Mouse (Mus musculus) midbrain, postnatal 0 days (tissue): ENCODE measurements around the gene Pet100. TPM values are rescaled to one million over a fixed set of nuclear protein-coding genes. Genes with fewer than 3 reads are reported as not detected.

Experiments used
- ATAC-seq: fragments of 200-750 bp; cut with Nextera tagmentation; 2 replicates; pipeline ENCODE4 v1.8.0; 2017; ENCODE audit warnings: moderate number of reproducible peaks, mild to moderate bottlenecking, moderate TSS enrichment, moderate library complexity; ENCODE audit not compliant: low FRiP score
- DNase-seq: peaks from one replicate; pipeline ENCODE4 v3.0.0-alpha.2; 2015; ENCODE audit warnings: low spot score
- H3K27ac ChIP-seq: fragments of 300-500 bp; sonication (generic); 2 replicates; pipeline ENCODE4 v1.5.1; 2014; ENCODE audit warnings: low read depth, mild to moderate bottlenecking, low read length, mixed read lengths
- H3K27me3 ChIP-seq: fragments of 300-500 bp; sonication (generic); 2 replicates; pipeline ENCODE4 v1.6.1; 2014; ENCODE audit warnings: low read length, control low read depth, mixed read lengths; ENCODE audit not compliant: insufficient read depth
- H3K36me3 ChIP-seq: fragments of 300-500 bp; sonication (generic); 2 replicates; pipeline ENCODE4 v1.6.1; 2014; ENCODE audit warnings: low read length, control low read depth, mixed read lengths; ENCODE audit not compliant: insufficient read depth
- H3K4me1 ChIP-seq: fragments of 300-500 bp; sonication (generic); 2 replicates; pipeline ENCODE4 v1.6.1; 2014; ENCODE audit warnings: mild to moderate bottlenecking, control low read depth, antibody characterized with exemption, low read length, mixed read lengths; ENCODE audit not compliant: insufficient read depth
- H3K4me2 ChIP-seq: fragments of 300-500 bp; sonication (generic); 2 replicates; pipeline ENCODE4 v1.6.1; 2014; ENCODE audit warnings: low read depth, mild to moderate bottlenecking, low read length, mixed read lengths; ENCODE audit not compliant: poor library complexity, severe bottlenecking
- H3K4me3 ChIP-seq: fragments of 300-500 bp; sonication (generic); 2 replicates; pipeline ENCODE4 v1.5.1; 2014; ENCODE audit warnings: low read depth, mild to moderate bottlenecking, low read length, moderate library complexity
- H3K9ac ChIP-seq: fragments of 300-500 bp; sonication (generic); replicated peaks from 2 replicates; pipeline ENCODE4 v1.6.1; 2014; ENCODE audit warnings: mild to moderate bottlenecking, low read length, moderate library complexity, mixed read lengths; ENCODE audit not compliant: poor library complexity, severe bottlenecking
- H3K9me3 ChIP-seq: fragments of 300-500 bp; sonication (generic); 2 replicates; pipeline ENCODE4 v1.6.1; 2016; ENCODE audit warnings: low read length, control low read depth
- CTCF ChIP-seq: IDR thresholded peaks from 2 replicates; pipeline ENCODE4 v1.5.1; 2016; ENCODE audit warnings: antibody characterized with exemption, mild to moderate bottlenecking
- WGBS: fragments of 180-500 bp; shearing (Covaris S2); extraction: QIAGEN DNeasy Blood & Tissue Kit; methylation state at CpG from one replicate; pipeline ENCODE4 v1.1.7; 2014; 5-methylcytosine and 5-hydroxymethylcytosine counted together
- polyA plus RNA-seq: library from polyadenylated mRNA; unstranded; fragments of >200 nt; fragmentation: Nextera tagmentation; extraction: Ambion mirVana; gene quantifications from 2 replicates; pipeline ENCODE4 v1.2.1, GENCODE M21; 2015
- total RNA-seq: library from RNA; depleted of rRNA; stranded (reverse); fragments of >200 nt; gene quantifications from 2 replicates; pipeline ENCODE4 v1.2.3, GENCODE M21; 2014

Pet100 gene
- total and polyA plus RNA-seq, 2 experiments from 2014 or later: 7.7 to 70.9 TPM

- H3K4me1 ChIP-seq: no peaks in the 10 kb centered on the region
- no peak overlapping the region for H3K9ac ChIP-seq
- WGBS: 100% methylated on average over 2 of the region's 2 CpGs
- H3K4me2 ChIP-seq: no peak overlapping the region
- ATAC-seq: no peak
- no peak overlapping the region for H3K4me3 ChIP-seq
- no peak overlapping the region for H3K27ac ChIP-seq
- H3K27me3 ChIP-seq: no peaks in the 10 kb centered on the region
- no peak for DNase-seq
- H3K36me3 ChIP-seq: no peaks in the 10 kb centered on the region
- no peak for TF ChIP-seq CTCF
- no peaks in the 10 kb centered on the region for H3K9me3 ChIP-seq
Measured at GRCm38 (mm10) chr8:3586452-3586851, 34.9 kb upstream of the Pet100 start.

GRCm38 (mm10) chr8:3586993-3587390, 34.4 kb upstream of the Pet100 start, which contains the start of gene Camsap3:
Gene Camsap3, plus strand, starts transcription at chr8:3587293.
- H3K36me3 ChIP-seq: no peaks in the 10 kb centered on the region
- no peaks in the 10 kb centered on the region for H3K4me1 ChIP-seq
- peak within 1 kb of the TSS; percentile 90 for H3K9ac ChIP-seq
- TF ChIP-seq CTCF: no peak
- peak within 1 kb of the TSS; percentile 83 for H3K27ac ChIP-seq
- ATAC-seq (no peak), DNase-seq (no peak)
- peak within 1 kb of the TSS; percentile 94 for H3K4me3 ChIP-seq
- no peaks in the 10 kb centered on the region for H3K9me3 ChIP-seq
- no peaks in the 10 kb centered on the region for H3K27me3 ChIP-seq
- 0% methylated on average over 7 of the region's 7 CpGs for WGBS
- H3K4me2 ChIP-seq: peak within 1 kb of the TSS; percentile 70

GRCm38 (mm10) chr8:3587391-3588257, 33.7 kb upstream of the Pet100 start:
- Histone ChIP-seq H3K4me2 (peak overlapping the region; percentile 70), H3K36me3 (no peaks in the 10 kb centered on the region), H3K9me3 (no peaks in the 10 kb centered on the region), H3K4me1 (no peaks in the 10 kb centered on the region), H3K4me3 (peak overlapping the region; percentile 94), H3K27ac (peak overlapping the region; percentile 83), H3K27me3 (no peaks in the 10 kb centered on the region), H3K9ac (peak overlapping the region; percentile 90)
- 0 out of 2 replicates have a peak, but pooled peaks have one; percentile 1 for TF ChIP-seq CTCF
- DNase-seq (peak; percentile 79), ATAC-seq (peak; percentile 84)
- under 1% methylated on average over 65 of the region's 77 CpGs for WGBS

- Histone ChIP-seq H3K4me1 (no peaks in the 10 kb centered on the region), H3K9me3 (no peaks in the 10 kb centered on the region), H3K9ac (peak overlapping the region; percentile 90), H3K36me3 (no peaks in the 10 kb centered on the region), H3K27ac (peak overlapping the region; percentile 83), H3K4me3 (peak overlapping the region; percentile 94), H3K27me3 (no peaks in the 10 kb centered on the region), H3K4me2 (peak overlapping the region; percentile 70)
- DNase-seq (peak; percentile 31), ATAC-seq (peak; percentile 77)
- TF ChIP-seq CTCF: no peak
- WGBS: 2% methylated on average over 11 of the region's 11 CpGs
Measured at GRCm38 (mm10) chr8:3588258-3588633, 33.1 kb upstream of the Pet100 start.

GRCm38 (mm10) chr8:3593470-3593869, 27.9 kb upstream of the Pet100 start:
- ATAC-seq (no peak), DNase-seq (no peak)
- H3K4me2 ChIP-seq: no peak overlapping the region
- no peaks in the 10 kb centered on the region for H3K27me3 ChIP-seq
- H3K4me1 ChIP-seq: no peaks in the 10 kb centered on the region; the same call in 1 of the 2 replicates
- no peak overlapping the region for H3K27ac ChIP-seq
- peaks cover under 1% of the 10 kb centered on the region for H3K36me3 ChIP-seq
- TF ChIP-seq CTCF: no peak
- no peak overlapping the region for H3K9ac ChIP-seq
- no peaks in the 10 kb centered on the region for H3K9me3 ChIP-seq
- 73% methylated on average over 3 of the region's 3 CpGs for WGBS
- no peak overlapping the region for H3K4me3 ChIP-seq

GRCm38 (mm10) chr8:3594466-3594865, 26.9 kb upstream of the Pet100 start:
- no peak overlapping the region for H3K4me2 ChIP-seq
- no peak for TF ChIP-seq CTCF
- H3K4me1 ChIP-seq: no peaks in the 10 kb centered on the region; the same call in 1 of the 2 replicates
- no peak overlapping the region for H3K27ac ChIP-seq
- H3K9me3 ChIP-seq: no peaks in the 10 kb centered on the region
- H3K9ac ChIP-seq: no peak overlapping the region
- DNase-seq: no peak
- H3K36me3 ChIP-seq: peaks cover 8% of the 10 kb centered on the region
- 92% methylated on average over 2 of the region's 2 CpGs for WGBS
- H3K27me3 ChIP-seq: no peaks in the 10 kb centered on the region
- ATAC-seq: no peak
- H3K4me3 ChIP-seq: no peak overlapping the region
